Mouse (Mus musculus): Measurements from ENCODE around the gene Sytl2. TPM values are rescaled to one million over a fixed set of nuclear protein-coding genes. Genes with fewer than 3 reads are reported as not detected.

Gene Sytl2
- total and polyA plus RNA-seq, 3 experiments, result 0.77 to 8.8 (median 6.2) TPM

Other genes with a start within 250 kb of the Sytl2 start
- 100 to 1,000 TPM; 153 to 160 TPM for gene Picalm, start 172.0 kb upstream of the Sytl2 start, total RNA-seq (2021)
- gene Picalm, start 172.0 kb upstream of the Sytl2 start, polyA plus RNA-seq (2012; rRNA removed), result 51.4 and 53.3 TPM in 2 replicates
- not detected for gene Ccdc83, start 36.5 kb upstream of the Sytl2 start, total RNA-seq (2021)
- not detected in 2 replicates for gene Ccdc83, start 36.5 kb upstream of the Sytl2 start, polyA plus RNA-seq (2012; rRNA removed)
- under 1 TPM; 0.14 to 0.76 TPM for gene Ccdc89, start 124.3 kb downstream of the Sytl2 start, total RNA-seq (2021)
- 0.06 TPM in 1 of 2 replicates, not detected in the other for gene Ccdc89, start 124.3 kb downstream of the Sytl2 start, polyA plus RNA-seq (2012; rRNA removed)
- 10 to 100 TPM; 57.5 to 66.2 TPM for gene Crebzf, start 140.5 kb downstream of the Sytl2 start, total RNA-seq (2021)
- gene Crebzf, start 140.5 kb downstream of the Sytl2 start, polyA plus RNA-seq (2012; rRNA removed), result 104 and 127 TPM in 2 replicates
- gene Tmem126a, start 155.0 kb downstream of the Sytl2 start, total RNA-seq (2021), result 10 to 100 TPM; 56.6 to 73.4 TPM
- gene Tmem126a, start 155.0 kb downstream of the Sytl2 start, polyA plus RNA-seq (2012; rRNA removed), result 5.4 and 7.0 TPM in 2 replicates
- 10 to 100 TPM; 19.3 to 25.7 TPM for gene Tmem126b, start 173.7 kb downstream of the Sytl2 start, total RNA-seq (2021)
- 3.2 and 3.5 TPM in 2 replicates for gene Tmem126b, start 173.7 kb downstream of the Sytl2 start, polyA plus RNA-seq (2012; rRNA removed)
- 10 to 100 TPM; 84.3 to 91.7 TPM for gene Dlg2, start 174.4 kb downstream of the Sytl2 start, total RNA-seq (2021)
- gene Dlg2, start 174.4 kb downstream of the Sytl2 start, polyA plus RNA-seq (2012; rRNA removed), result 15.3 and 23.8 TPM in 2 replicates

Data from adrenal gland, adult 2 months (tissue).